Mouse (Mus musculus): ENCODE measurements at regions not wholly inside any gene's neighbourhood (a gene's known extent, or its start where the extent isn't known, plus 50 kb on each side); places are given as distances from the start of the nearest gene placed in this dataset.

GRCm38 (mm10) chrX:85329474-85330225, 80.2 kb downstream of the Fthl17a start:
- no peak for DNase-seq (ENCODE audit: low spot score)

- DNase-seq (ENCODE audit: low spot score): peak; percentile 28
These were observed 94.0 kb downstream of the Fthl17a start for GRCm38 (mm10) chrX:85343517-85343916.

- no peak for DNase-seq (ENCODE audit: low spot score)
These were observed 125.8 kb downstream of the Fthl17a start for GRCm38 (mm10) chrX:85375296-85375695.

- no peak for DNase-seq (ENCODE audit: low spot score)
These were observed 135.0 kb downstream of the Fthl17a start for GRCm38 (mm10) chrX:85384452-85384851.

Data from embryo, embryonic 10.5 days (tissue).